ENCODE assay signal across 8 mouse cellular contexts in the genomic region with DNA sequence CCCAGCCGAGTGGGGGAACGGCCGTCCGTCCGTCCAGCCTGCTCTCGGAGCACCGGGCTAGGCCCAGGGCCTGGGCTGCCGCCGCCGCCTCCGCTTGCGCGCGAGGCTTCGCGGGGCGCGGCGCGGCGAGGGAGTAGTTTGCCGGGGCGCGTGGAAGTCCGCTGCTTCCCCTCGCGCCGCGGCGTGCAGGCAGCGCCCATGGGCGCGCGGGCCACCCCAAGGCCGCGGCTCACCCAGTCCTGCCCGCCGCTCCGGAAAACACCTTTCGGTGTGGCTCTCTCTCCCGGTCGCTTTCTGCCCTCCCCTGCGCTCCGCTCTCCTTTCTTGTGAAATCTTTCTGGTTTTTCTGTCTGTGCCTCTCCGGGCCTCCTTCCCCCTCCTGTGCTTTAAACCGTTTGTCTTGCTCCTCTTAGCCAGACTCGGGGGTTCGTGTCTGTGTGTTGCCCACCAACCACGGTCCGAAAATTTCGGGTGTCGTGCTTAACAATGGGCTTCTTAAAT. TPM values are rescaled to one million over a fixed set of nuclear protein-coding genes. Genes with fewer than 3 reads are reported as not detected.
DNase-seq lines count a peak whose midpoint lies in the region; ATAC-seq and TF ChIP-seq lines count a peak whose summit lies in the region.

No protein-coding gene starts in this region.

- WGBS in forebrain, embryonic 16.5 days, result under 1% methylated on average over 30 of the region's 52 CpGs
- under 1% methylated on average over 52 of the region's 52 CpGs for WGBS in liver, embryonic 11.5 days
- under 1% methylated on average over 52 of the region's 52 CpGs for WGBS in neural tube, embryonic 12.5 days

- ATAC-seq in forebrain, embryonic 16.5 days, result no peak
- no peak for ATAC-seq in liver, embryonic 11.5 days (replicated peaks; ENCODE audit: low FRiP score)
- ATAC-seq in neural tube, embryonic 12.5 days (ENCODE audit: low FRiP score, low read depth), result no peak

- H3K27me3 ChIP-seq in forebrain, embryonic 16.5 days (replicated peaks; ENCODE audit: control insufficient read depth, insufficient read depth, low read length), result no peaks in the 10 kb centered on the region
- no peaks in the 10 kb centered on the region for H3K27me3 ChIP-seq in liver, embryonic 11.5 days (replicated peaks; ENCODE audit: control insufficient read depth, insufficient read depth, low read length)
- no peaks in the 10 kb centered on the region for H3K27me3 ChIP-seq in neural tube, embryonic 12.5 days (replicated peaks)

- no peaks in the 10 kb centered on the region for H3K9me3 ChIP-seq in forebrain, embryonic 16.5 days (ENCODE audit: control insufficient read depth, low read length)
- H3K9me3 ChIP-seq in liver, embryonic 11.5 days (ENCODE audit: control insufficient read depth, low read length), result no peaks in the 10 kb centered on the region
- H3K9me3 ChIP-seq in neural tube, embryonic 12.5 days, result no peaks in the 10 kb centered on the region

- no peak for TF ChIP-seq POLR2A in bone marrow macrophage, adult 2 months (IDR thresholded peaks at IDR 0.05; ENCODE audit: borderline replicate concordance, low read depth, low read length)

- no peak for TF ChIP-seq CTCF in layer of hippocampus, adult 2 months (conservative IDR thresholded peaks at IDR 0.05)
- TF ChIP-seq CTCF in bone marrow macrophage, adult 2 months (IDR thresholded peaks at IDR 0.05; ENCODE audit: low read depth, low read length), result no peak

- no peaks in the 10 kb centered on the region for H3K36me3 ChIP-seq in forebrain, embryonic 16.5 days (ENCODE audit: control insufficient read depth, insufficient read depth)
- H3K36me3 ChIP-seq in liver, embryonic 11.5 days (ENCODE audit: control insufficient read depth, insufficient read depth, low read length), result no peaks in the 10 kb centered on the region
- H3K36me3 ChIP-seq in neural tube, embryonic 12.5 days, result no peaks in the 10 kb centered on the region

- peaks cover 18% of the 10 kb centered on the region for H3K4me1 ChIP-seq in bone marrow macrophage, adult 2 months (ENCODE audit: control insufficient read depth, insufficient read depth, low read length)
- peaks cover 18% of the 10 kb centered on the region for H3K4me1 ChIP-seq in forebrain, embryonic 16.5 days (replicated peaks; ENCODE audit: control insufficient read depth, insufficient read depth, low read length)
- H3K4me1 ChIP-seq in liver, embryonic 11.5 days (replicated peaks; ENCODE audit: control insufficient read depth, insufficient read depth, low read length), result peaks cover 20% of the 10 kb centered on the region
- H3K4me1 ChIP-seq in neural tube, embryonic 12.5 days, result peaks cover 20% of the 10 kb centered on the region

- DNase-seq in layer of hippocampus, adult 2 months (ENCODE audit: low spot score in 2 of 2), result no peak
- no peak for DNase-seq in layer of hippocampus, postnatal 25 days (ENCODE audit: extremely low spot score in 1 of 2, low spot score in 1 of 2)
- DNase-seq in liver, embryonic 11.5 days (ENCODE audit: low spot score), result peak; percentile 59
- DNase-seq in retina, postnatal 1 day, result no peak
- DNase-seq in cerebellum, postnatal 36 days, result no peak

- H3K27ac ChIP-seq in layer of hippocampus, adult 2 months, result peak overlapping the region; percentile 98
- peak overlapping the region; percentile 64 for H3K27ac ChIP-seq in bone marrow macrophage, adult 2 months (ENCODE audit: insufficient read depth, low read depth, low read length)
- H3K27ac ChIP-seq in forebrain, embryonic 16.5 days (ENCODE audit: low read length), result peak overlapping the region; percentile 92
- H3K27ac ChIP-seq in liver, embryonic 11.5 days (ENCODE audit: low read depth, low read length), result peak overlapping the region; percentile 94
- peak overlapping the region; percentile 94 for H3K27ac ChIP-seq in neural tube, embryonic 12.5 days

- H3K9ac ChIP-seq in forebrain, embryonic 16.5 days (replicated peaks; ENCODE audit: low read depth, low read length), result peak overlapping the region; percentile 91
- peak overlapping the region; percentile 99 for H3K9ac ChIP-seq in liver, embryonic 11.5 days (ENCODE audit: low read depth, low read length)
- peak overlapping the region; percentile 98 for H3K9ac ChIP-seq in neural tube, embryonic 12.5 days

- H3K4me2 ChIP-seq in forebrain, embryonic 16.5 days (ENCODE audit: low read length), result peak overlapping the region; percentile 83
- peak overlapping the region; percentile 83 for H3K4me2 ChIP-seq in liver, embryonic 11.5 days
- peak overlapping the region; percentile 70 for H3K4me2 ChIP-seq in neural tube, embryonic 12.5 days (replicated peaks)

- peak overlapping the region; percentile 85 for H3K4me3 ChIP-seq in layer of hippocampus, adult 2 months
- peak overlapping the region; percentile 92 for H3K4me3 ChIP-seq in bone marrow macrophage, adult 2 months (ENCODE audit: insufficient read depth, low read length)
- H3K4me3 ChIP-seq in forebrain, embryonic 16.5 days (replicated peaks; ENCODE audit: low read length), result peak overlapping the region; percentile 97
- H3K4me3 ChIP-seq in liver, embryonic 11.5 days (ENCODE audit: low read depth, low read length), result peak overlapping the region; percentile 99
- peak overlapping the region; percentile 98 for H3K4me3 ChIP-seq in neural tube, embryonic 12.5 days

RNA-seq across cellular contexts. Expression of a gene that starts 1.9 kb away (rescaled TPM):
- 100 to 1,000 TPM; 117 to 120 TPM for total RNA-seq in layer of hippocampus, adult 2 months (2021)
- total RNA-seq in layer of hippocampus, postnatal 25 days (2021), result 100 to 1,000 TPM; 126 to 129 TPM
- 38.7 and 40.2 TPM in 2 replicates for polyA plus RNA-seq in bone marrow macrophage, adult 2 months (2012; ENCODE audit: insufficient read depth, insufficient read length, missing spikeins)
- polyA plus RNA-seq in forebrain, embryonic 16.5 days (2015; fragmentation: Nextera tagmentation; extraction: Ambion mirVana), result 85.5 and 97.5 TPM in 2 replicates
- polyA plus RNA-seq in liver, embryonic 11.5 days (2014; fragmentation: Nextera tagmentation; extraction: Ambion mirVana), result 73.2 and 80.0 TPM in 2 replicates
- 116 and 122 TPM in 2 replicates for polyA plus RNA-seq in neural tube, embryonic 12.5 days (2016; fragmentation: Nextera tagmentation; extraction: Ambion mirVana)
